Mouse (Mus musculus) small intestine, adult 2 months (tissue): ENCODE results near the gene Gm17359.

Experiments used
- CTCF ChIP-seq: fragments of 200-500 bp; IDR thresholded peaks from 2 replicates; pipeline ENCODE4 v1.5.1; 2012; ENCODE audit warnings: low read depth, mild to moderate bottlenecking, control low read depth, inconsistent platforms, low read length, moderate library complexity, mixed read lengths; ENCODE audit not compliant: insufficient replicate concordance, insufficient read length; ENCODE audit errors: extremely low read depth
- POLR2A ChIP-seq: fragments of 200-500 bp; IDR thresholded peaks from 2 replicates; pipeline ENCODE4 v1.6.1; 2012; ENCODE audit warnings: low read depth, mild to moderate bottlenecking, control low read depth, inconsistent platforms, low read length, moderate library complexity

DNA sequence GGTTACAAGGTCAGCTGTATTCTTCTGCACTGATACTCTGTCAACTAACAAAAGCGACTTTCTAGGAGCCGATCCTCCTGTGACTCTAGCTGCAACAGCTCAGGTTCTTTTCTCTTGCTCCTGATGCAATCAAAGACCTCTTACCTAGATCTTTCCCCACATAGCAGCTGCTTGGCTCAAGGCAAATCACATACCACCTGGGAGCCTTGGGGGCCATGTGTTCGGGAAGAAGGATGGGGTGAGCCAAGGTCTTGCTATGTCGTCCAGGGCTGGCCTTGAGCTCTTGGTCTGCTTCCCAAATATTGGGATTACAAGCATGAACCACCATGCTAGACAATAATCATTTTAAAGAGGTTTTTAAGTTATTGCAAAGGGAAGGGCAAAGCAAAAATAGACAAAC, 39.2 kb upstream of the Gm17359 start:
- TF ChIP-seq CTCF: no peak
- TF ChIP-seq POLR2A: no peak
